Mouse (Mus musculus) testis, adult 2 months (tissue): ENCODE measurements at regions not wholly inside any gene's neighbourhood (a gene's known extent, or its start where the extent isn't known, plus 50 kb on each side); places are given as distances from the start of the nearest gene placed in this dataset.

ENCODE experiments used
- CTCF ChIP-seq: fragments of 200-500 bp; IDR thresholded peaks from 2 replicates; pipeline ENCODE4 v1.5.1; 2012; ENCODE audit warnings: low read depth, mild to moderate bottlenecking, inconsistent platforms, low read length, moderate library complexity; ENCODE audit not compliant: control insufficient read depth, insufficient read depth, insufficient replicate concordance
- POLR2A ChIP-seq: fragments of 200-500 bp; IDR thresholded peaks from 2 replicates; pipeline ENCODE4 v1.6.1; 2012; ENCODE audit warnings: low read depth, mild to moderate bottlenecking, inconsistent platforms, low read length, moderate library complexity; ENCODE audit not compliant: control insufficient read depth

GRCm38 (mm10) chr12:92294887-92295286 is 445.9 kb upstream of the Sel1l start:
- TF ChIP-seq POLR2A (no peak), CTCF (no peak)
